Mouse (Mus musculus) intestine, postnatal 0 days (tissue): Measurements from ENCODE around the gene Glp1r. TPM values are rescaled to one million over a fixed set of nuclear protein-coding genes. Genes with fewer than 3 reads are reported as not detected.

Experiments used
- ATAC-seq: fragments of 200-750 bp; cut with Nextera tagmentation; 2 replicates; pipeline ENCODE4 v1.8.0; 2017; ENCODE audit warnings: mild to moderate bottlenecking, moderate TSS enrichment, moderate library complexity
- H3K27ac ChIP-seq: fragments of 300-500 bp; sonication (generic); 2 replicates; pipeline ENCODE4 v1.5.1; 2014; ENCODE audit warnings: mild to moderate bottlenecking, low read depth, low read length, moderate library complexity
- H3K27me3 ChIP-seq: fragments of 300-500 bp; sonication (generic); replicated peaks from 2 replicates; pipeline ENCODE4 v1.6.1; 2014; ENCODE audit warnings: low read length, mixed read lengths; ENCODE audit not compliant: control insufficient read depth, insufficient read depth
- H3K36me3 ChIP-seq: fragments of 300-500 bp; sonication (generic); 2 replicates; pipeline ENCODE4 v1.6.1; 2014; ENCODE audit warnings: mild to moderate bottlenecking, moderate library complexity; ENCODE audit not compliant: control insufficient read depth, insufficient read depth
- H3K4me1 ChIP-seq: fragments of 300-500 bp; sonication (generic); replicated peaks from 2 replicates; pipeline ENCODE4 v1.6.1; 2014; ENCODE audit warnings: antibody characterized with exemption, low read length, mixed read lengths; ENCODE audit not compliant: control insufficient read depth, insufficient read depth
- H3K4me2 ChIP-seq: fragments of 300-500 bp; sonication (generic); replicated peaks from 2 replicates; pipeline ENCODE4 v1.6.1; 2014; ENCODE audit warnings: low read depth, mild to moderate bottlenecking, moderate library complexity
- H3K4me3 ChIP-seq: fragments of 300-500 bp; sonication (generic); 2 replicates; pipeline ENCODE4 v1.5.1; 2014; ENCODE audit warnings: low read depth, low read length
- H3K9ac ChIP-seq: fragments of 300-500 bp; sonication (generic); 2 replicates; pipeline ENCODE4 v1.6.1; 2014; ENCODE audit warnings: mild to moderate bottlenecking, low read depth, low read length
- H3K9me3 ChIP-seq: fragments of 300-500 bp; sonication (generic); 2 replicates; pipeline ENCODE4 v1.6.1; 2016; ENCODE audit warnings: mixed run types; ENCODE audit not compliant: control insufficient read depth
- CTCF ChIP-seq: sonication (generic); IDR thresholded peaks from 2 replicates; pipeline ENCODE4 v1.5.1; 2016; ENCODE audit warnings: low read depth, mild to moderate bottlenecking, control low read depth, antibody characterized with exemption, moderate library complexity
- WGBS: fragments of 180-500 bp; shearing (Covaris S2); extraction: QIAGEN DNeasy Blood & Tissue Kit; methylation state at CpG from one replicate; pipeline ENCODE4 v1.1.7; 2014; 5-methylcytosine and 5-hydroxymethylcytosine counted together
- polyA plus RNA-seq: library from polyadenylated mRNA; unstranded; fragments of >200 nt; fragmentation: Nextera tagmentation; extraction: Ambion mirVana; gene quantifications from 2 replicates; pipeline ENCODE4 v1.2.1, GENCODE M21; 2015

Gene Glp1r
- polyA plus RNA-seq, 1 experiment from 2014 or later = 0.63 TPM

- H3K27me3 ChIP-seq = no peaks in the 10 kb centered on the region; the same call in 1 of the 2 replicates
- H3K9me3 ChIP-seq = no peaks in the 10 kb centered on the region
- H3K27ac ChIP-seq = no peak overlapping the region
- H3K4me2 ChIP-seq = no peak overlapping the region
- 52% methylated on average over 2 of the region's 2 CpGs for WGBS
- TF ChIP-seq CTCF = no peak
- no peak for ATAC-seq
- no peaks in the 10 kb centered on the region for H3K36me3 ChIP-seq
- H3K4me1 ChIP-seq = no peaks in the 10 kb centered on the region
- no peak overlapping the region for H3K4me3 ChIP-seq
- H3K9ac ChIP-seq = no peak overlapping the region
Observed at GRCm38 (mm10) chr17:30881001-30881400, 20.6 kb upstream of the Glp1r start.

- Histone ChIP-seq H3K27me3 (no peaks in the 10 kb centered on the region; the same call in 1 of the 2 replicates), H3K4me2 (no peak overlapping the region)
- TF ChIP-seq CTCF = no peak
Observed at GRCm38 (mm10) chr17:30882206-30882605, 19.4 kb upstream of the Glp1r start.

GRCm38 (mm10) chr17:30883534-30883933, 18.1 kb upstream of the Glp1r start:
- Histone ChIP-seq H3K4me2 (no peak overlapping the region), H3K4me1 (no peaks in the 10 kb centered on the region), H3K27ac (no peak overlapping the region), H3K4me3 (no peak overlapping the region), H3K9me3 (no peaks in the 10 kb centered on the region), H3K27me3 (no peaks in the 10 kb centered on the region; the same call in 1 of the 2 replicates), H3K9ac (no peak overlapping the region), H3K36me3 (no peaks in the 10 kb centered on the region)
- TF ChIP-seq CTCF = no peak
- ATAC-seq = no peak
- WGBS = 48% methylated on average over 8 of the region's 8 CpGs

More at GRCm38 (mm10) chr17:30882206-30882605, 19.4 kb upstream of the Glp1r start:
- WGBS = 5% methylated on average over 6 of the region's 6 CpGs
- no peak overlapping the region for H3K27ac ChIP-seq
- no peaks in the 10 kb centered on the region for H3K9me3 ChIP-seq
- H3K4me3 ChIP-seq = no peak overlapping the region
- H3K4me1 ChIP-seq = no peaks in the 10 kb centered on the region
- no peak overlapping the region for H3K9ac ChIP-seq
- no peak for ATAC-seq
- no peaks in the 10 kb centered on the region for H3K36me3 ChIP-seq

- Histone ChIP-seq H3K4me1 (no peaks in the 10 kb centered on the region), H3K9me3 (no peaks in the 10 kb centered on the region), H3K36me3 (no peaks in the 10 kb centered on the region), H3K9ac (no peak overlapping the region), H3K4me3 (no peak overlapping the region), H3K27me3 (no peaks in the 10 kb centered on the region), H3K4me2 (no peak overlapping the region), H3K27ac (no peak overlapping the region)
- 47% methylated on average over 1 of the region's 1 CpGs for WGBS
- TF ChIP-seq CTCF = no peak
- ATAC-seq = no peak
Observed at GRCm38 (mm10) chr17:30892086-30892485, 9.5 kb upstream of the Glp1r start.

- H3K27me3 ChIP-seq = no peaks in the 10 kb centered on the region
- no peaks in the 10 kb centered on the region for H3K4me1 ChIP-seq
- no peak for ATAC-seq
- no peak overlapping the region for H3K4me2 ChIP-seq
- no peak overlapping the region for H3K9ac ChIP-seq
- no peaks in the 10 kb centered on the region for H3K36me3 ChIP-seq
- 21% methylated on average over 2 of the region's 2 CpGs for WGBS
- no peaks in the 10 kb centered on the region for H3K9me3 ChIP-seq
- H3K4me3 ChIP-seq = no peak overlapping the region
- TF ChIP-seq CTCF = peak; percentile 49
- no peak overlapping the region for H3K27ac ChIP-seq
Observed at GRCm38 (mm10) chr17:30892730-30893129, 8.9 kb upstream of the Glp1r start.

- H3K27ac ChIP-seq = no peak overlapping the region
- peaks cover 18% of the 10 kb centered on the region for H3K27me3 ChIP-seq
- H3K9me3 ChIP-seq = no peaks in the 10 kb centered on the region
- WGBS = 14% methylated on average over 2 of the region's 2 CpGs
- H3K36me3 ChIP-seq = no peaks in the 10 kb centered on the region
- no peak for TF ChIP-seq CTCF
- no peak overlapping the region for H3K4me2 ChIP-seq
- ATAC-seq = no peak
- no peak overlapping the region for H3K4me3 ChIP-seq
- H3K4me1 ChIP-seq = no peaks in the 10 kb centered on the region
- H3K9ac ChIP-seq = no peak overlapping the region
Observed at GRCm38 (mm10) chr17:30897075-30897474, 4.5 kb upstream of the Glp1r start.

GRCm38 (mm10) chr17:30904096-30904495, 2.5 kb downstream of the Glp1r start:
- no peaks in the 10 kb centered on the region for H3K4me1 ChIP-seq
- peaks cover 23% of the 10 kb centered on the region for H3K27me3 ChIP-seq
- TF ChIP-seq CTCF = no peak
- no peak overlapping the region for H3K4me2 ChIP-seq
- no peaks in the 10 kb centered on the region for H3K36me3 ChIP-seq
- no peak overlapping the region for H3K4me3 ChIP-seq
- no peak for ATAC-seq
- WGBS = 35% methylated on average over 2 of the region's 2 CpGs
- H3K9ac ChIP-seq = no peak overlapping the region
- H3K9me3 ChIP-seq = no peaks in the 10 kb centered on the region
- H3K27ac ChIP-seq = no peak overlapping the region
